Mouse (Mus musculus) limb, embryonic 11.5 days (tissue): ENCODE measurements around the gene Oxld1. TPM values are rescaled to one million over a fixed set of nuclear protein-coding genes. Genes with fewer than 3 reads are reported as not detected.
"Not testable (repeated sequence)": the region's sequence is repeated elsewhere in the genome, so short reads cannot be mapped to it uniquely, and the experiment has no call there.

Source experiments
- ATAC-seq: fragments of 200-750 bp; cut with Nextera tagmentation; 2 replicates; pipeline ENCODE4 v1.8.0; 2017; ENCODE audit warnings: low read depth; ENCODE audit not compliant: insufficient number of reproducible peaks, low FRiP score, low TSS enrichment
- DNase-seq: peaks from one replicate; pipeline ENCODE4 v3.0.0-alpha.2; 2015; ENCODE audit warnings: low spot score
- H3K27ac ChIP-seq: fragments of 300-500 bp; sonication (generic); replicated peaks from 2 replicates; pipeline ENCODE4 v1.5.1; 2014; ENCODE audit warnings: low read depth, mild to moderate bottlenecking, low read length
- H3K27me3 ChIP-seq: fragments of 300-500 bp; sonication (generic); 2 replicates; pipeline ENCODE4 v1.6.1; 2014; ENCODE audit warnings: mild to moderate bottlenecking, low read length, mixed read lengths; ENCODE audit not compliant: control insufficient read depth, insufficient read depth
- H3K36me3 ChIP-seq: fragments of 300-500 bp; sonication (generic); 2 replicates; pipeline ENCODE4 v1.6.1; 2014; ENCODE audit warnings: mild to moderate bottlenecking, low read length, moderate library complexity, mixed read lengths; ENCODE audit not compliant: control insufficient read depth, insufficient read depth
- H3K4me1 ChIP-seq: fragments of 300-500 bp; sonication (generic); 2 replicates; pipeline ENCODE4 v1.6.1; 2014; ENCODE audit warnings: low read length, mixed read lengths; ENCODE audit not compliant: control insufficient read depth, insufficient read depth
- H3K4me2 ChIP-seq: fragments of 300-500 bp; sonication (generic); 2 replicates; pipeline ENCODE4 v1.6.1; 2014; ENCODE audit warnings: low read depth, mild to moderate bottlenecking, moderate library complexity; ENCODE audit not compliant: severe bottlenecking
- H3K4me3 ChIP-seq: fragments of 300-500 bp; sonication (generic); 2 replicates; pipeline ENCODE4 v1.5.1; 2014; ENCODE audit warnings: low read depth, low read length
- H3K9ac ChIP-seq: fragments of 300-500 bp; sonication (generic); 2 replicates; pipeline ENCODE4 v1.6.1; 2014; ENCODE audit warnings: mild to moderate bottlenecking, low read length
- H3K9me3 ChIP-seq: fragments of 300-500 bp; sonication (generic); 2 replicates; pipeline ENCODE4 v1.6.1; 2016; ENCODE audit warnings: low read length; ENCODE audit not compliant: control insufficient read depth
- WGBS: fragments of 180-500 bp; shearing (Covaris S2); extraction: QIAGEN DNeasy Blood & Tissue Kit; methylation state at CpG from one replicate; pipeline ENCODE4 v1.1.7; 2014; 5-methylcytosine and 5-hydroxymethylcytosine counted together
- polyA plus RNA-seq: library from polyadenylated mRNA; unstranded; fragments of >200 nt; fragmentation: Nextera tagmentation; extraction: Ambion mirVana; gene quantifications from 2 replicates; pipeline ENCODE4 v1.2.1, GENCODE M21; 2014

Gene Oxld1
- polyA plus RNA-seq, 1 experiment from 2014 or later: 11.5 TPM

- Histone ChIP-seq H3K4me3 (no peak overlapping the region), H3K4me1 (no peaks in the 10 kb centered on the region), H3K27me3 (no peaks in the 10 kb centered on the region), H3K4me2 (no peak overlapping the region), H3K9me3 (no peaks in the 10 kb centered on the region), H3K27ac (no peak overlapping the region), H3K36me3 (peaks cover 16% of the 10 kb centered on the region), H3K9ac (no peak overlapping the region)
- no peak for ATAC-seq
- WGBS: 88% methylated on average over 3 of the region's 3 CpGs
- DNase-seq: no peak
Measured at GRCm38 (mm10) chr11:120426727-120427126, 31.1 kb downstream of the Oxld1 start.

DNA sequence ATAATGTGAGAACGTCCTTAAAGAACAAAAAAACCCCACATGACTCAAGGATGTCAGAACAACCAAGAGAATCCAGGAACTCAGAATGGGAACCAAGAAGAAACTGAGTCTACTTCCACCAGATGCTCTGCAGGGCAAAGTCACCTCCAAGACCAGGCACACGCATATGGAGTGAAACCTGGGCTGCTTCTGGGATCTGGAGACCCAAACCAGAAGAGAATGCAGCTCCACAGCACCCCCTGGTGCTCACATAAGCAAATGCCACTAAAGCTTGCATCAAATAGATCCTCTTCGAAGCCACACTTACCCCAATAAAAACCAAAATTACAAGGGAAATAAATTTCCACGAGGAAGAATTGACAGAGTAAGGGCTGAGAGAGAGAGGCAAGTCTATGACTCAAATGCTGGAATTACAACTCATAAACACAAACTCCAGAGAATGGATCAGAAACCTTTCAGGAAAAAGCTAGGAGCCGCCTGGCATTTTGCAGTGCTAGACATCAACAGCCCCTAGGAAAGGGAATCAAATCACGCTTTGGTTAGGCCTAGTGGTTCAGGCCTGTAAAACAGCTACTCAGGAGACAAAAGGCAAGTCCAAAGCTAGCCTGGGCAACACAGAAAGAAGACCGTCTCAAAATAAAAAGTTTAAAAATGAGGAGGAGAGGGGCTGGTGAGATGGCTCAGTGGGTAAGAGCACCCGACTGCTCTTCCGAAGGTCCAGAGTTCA lies 34.1 kb downstream of the Oxld1 start:
- Histone ChIP-seq H3K4me2 (no peak overlapping the region), H3K4me3 (no peak overlapping the region), H3K36me3 (peaks cover 21% of the 10 kb centered on the region), H3K9me3 (no peaks in the 10 kb centered on the region), H3K27me3 (no peaks in the 10 kb centered on the region), H3K27ac (no peak overlapping the region), H3K4me1 (no peaks in the 10 kb centered on the region), H3K9ac (no peak overlapping the region)
- ATAC-seq (no peak), DNase-seq (peak; percentile 85)
- WGBS: 66% methylated on average over 9 of the region's 9 CpGs

DNA sequence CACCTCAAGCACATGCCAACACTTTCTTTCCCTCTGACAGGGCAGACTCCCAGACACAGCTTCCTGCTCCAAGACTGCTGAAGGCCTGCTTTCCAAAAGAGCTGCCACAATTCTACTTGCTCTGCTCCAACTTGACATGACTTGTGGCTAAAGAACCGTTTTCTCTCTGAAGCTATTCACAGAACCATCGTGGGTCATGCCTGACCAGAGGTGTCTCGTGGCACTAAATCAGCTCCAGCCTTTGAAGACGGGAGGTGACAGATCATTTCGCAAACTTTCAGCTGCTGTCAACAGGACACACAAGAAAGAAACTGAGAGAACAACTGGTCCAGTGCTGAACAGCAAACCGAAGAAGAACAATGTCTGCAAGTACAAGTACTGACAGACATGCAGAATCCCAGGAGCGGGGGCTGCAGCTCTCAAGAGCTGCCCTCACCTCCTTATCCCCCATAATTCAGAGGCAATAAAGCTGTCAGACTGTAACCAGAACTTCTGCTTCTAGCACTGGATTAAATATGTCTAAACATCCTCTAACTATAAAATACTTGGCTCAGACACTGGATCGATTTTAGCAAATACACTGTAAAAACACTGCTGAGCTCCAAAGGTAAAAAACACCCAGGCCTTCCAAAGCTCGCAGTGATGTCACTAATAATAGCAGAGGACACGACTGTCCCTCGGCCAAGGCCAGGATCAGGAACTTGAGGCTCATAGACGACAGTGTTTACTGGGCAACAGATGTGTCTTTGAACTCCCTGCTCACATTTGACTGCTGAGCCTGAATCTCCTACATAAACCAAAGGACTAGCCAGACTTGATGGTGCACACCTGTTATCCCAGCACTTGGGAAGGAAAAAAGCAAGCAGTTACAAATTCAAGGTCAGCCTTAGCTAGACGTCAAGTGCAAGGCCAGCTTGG lies 35.0 kb downstream of the Oxld1 start:
- ATAC-seq: no peak
- no peaks in the 10 kb centered on the region for H3K27me3 ChIP-seq

GRCm38 (mm10) chr11:120418592-120418991 lies 39.3 kb downstream of the Oxld1 start:
- H3K4me2 ChIP-seq: no peak overlapping the region
- DNase-seq (no peak), ATAC-seq (no peak)
- H3K9ac ChIP-seq: no peak overlapping the region
- H3K4me3 ChIP-seq: no peak overlapping the region
- 82% methylated on average over 1 of the region's 1 CpGs for WGBS
- H3K9me3 ChIP-seq: no peaks in the 10 kb centered on the region
- H3K27ac ChIP-seq: no peak overlapping the region
- no peaks in the 10 kb centered on the region for H3K27me3 ChIP-seq
- no peaks in the 10 kb centered on the region for H3K4me1 ChIP-seq
- peaks cover 23% of the 10 kb centered on the region for H3K36me3 ChIP-seq

More for the DNA sequence above, 35.0 kb downstream of the Oxld1 start:
- Histone ChIP-seq H3K4me2 (0 out of 2 replicates have a peak overlapping the region, but pooled peaks have one; percentile 2), H3K27ac (no peak overlapping the region), H3K9ac (no peak overlapping the region), H3K4me1 (no peaks in the 10 kb centered on the region), H3K36me3 (peaks cover 25% of the 10 kb centered on the region), H3K4me3 (no peak overlapping the region), H3K9me3 (no peaks in the 10 kb centered on the region)
- DNase-seq: peak; percentile 24
- 52% methylated on average over 13 of the region's 13 CpGs for WGBS

- H3K27me3 ChIP-seq: no peaks in the 10 kb centered on the region
Measured at GRCm38 (mm10) chr11:120417852-120418251, 40.0 kb downstream of the Oxld1 start.

DNA sequence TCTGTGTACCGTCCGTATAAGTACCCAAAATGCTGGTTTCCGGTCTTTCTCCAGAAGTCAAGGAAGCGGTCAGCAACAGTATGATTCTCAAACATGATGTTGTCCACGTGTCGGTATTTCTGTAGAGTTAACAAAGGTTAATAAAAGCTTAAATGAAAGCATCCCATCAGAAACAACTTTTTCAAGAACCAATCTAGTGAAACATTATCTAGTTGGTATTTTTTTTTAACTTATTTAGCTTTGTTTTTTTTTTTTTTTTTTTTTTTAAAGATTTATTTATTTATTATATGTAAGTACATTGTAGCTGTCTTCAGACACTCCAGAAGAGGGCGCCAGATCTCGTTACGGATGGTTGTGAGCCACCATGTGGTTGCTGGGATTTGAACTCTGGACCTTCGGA lies 44.2 kb downstream of the Oxld1 start:
- not testable (repeated sequence) for H3K27ac ChIP-seq, DNase-seq, H3K4me2 ChIP-seq, H3K4me1 ChIP-seq, H3K4me3 ChIP-seq, H3K27me3 ChIP-seq, ATAC-seq, H3K9me3 ChIP-seq, H3K9ac ChIP-seq
- H3K36me3 ChIP-seq: peaks cover 46% of the 10 kb centered on the region
- WGBS: 92% methylated on average over 7 of the region's 10 CpGs

More at GRCm38 (mm10) chr11:120417852-120418251, 40.0 kb downstream of the Oxld1 start:
- no peak overlapping the region for H3K27ac ChIP-seq
- H3K9me3 ChIP-seq: no peaks in the 10 kb centered on the region
- no peak for DNase-seq
- whole genome bisulfite sequencing: 86% methylated on average over 7 of the region's 7 CpGs
- H3K4me1 ChIP-seq: no peaks in the 10 kb centered on the region
- no peak overlapping the region for H3K4me2 ChIP-seq
- no peak overlapping the region for H3K9ac ChIP-seq
- H3K4me3 ChIP-seq: no peak overlapping the region
- ATAC-seq: no peak
- peaks cover 29% of the 10 kb centered on the region for H3K36me3 ChIP-seq

Other genes starting within 250 kb of the Oxld1 start
- gene Bahcc1, start 225.1 kb downstream of the Oxld1 start, polyA plus RNA-seq: 24.9 and 27.6 TPM in 2 replicates
- 2,996 and 3,123 TPM in 2 replicates for gene Actg1, start 109.5 kb downstream of the Oxld1 start, polyA plus RNA-seq
- 0.21 and 0.47 TPM in 2 replicates for gene Fscn2, start 96.5 kb downstream of the Oxld1 start, polyA plus RNA-seq
- gene Faap100, start 79.3 kb downstream of the Oxld1 start, polyA plus RNA-seq: 30.4 and 33.1 TPM in 2 replicates
- gene Nploc4, start 20.4 kb downstream of the Oxld1 start, polyA plus RNA-seq: 47.1 and 51.1 TPM in 2 replicates
- gene Tspan10, start 15.4 kb downstream of the Oxld1 start, polyA plus RNA-seq: not detected in 2 replicates
- 0.19 TPM in 1 of 2 replicates, not detected in the other for gene Pde6g, start 4.6 kb downstream of the Oxld1 start, polyA plus RNA-seq
- gene Ccdc137, start within 50 bp of the Oxld1 start, polyA plus RNA-seq: 32.6 and 36.4 TPM in 2 replicates
- gene Arl16, start 9.5 kb upstream of the Oxld1 start, polyA plus RNA-seq: 56.6 and 58.3 TPM in 2 replicates
- 166 and 177 TPM in 2 replicates for gene Mrpl12, start 26.5 kb upstream of the Oxld1 start, polyA plus RNA-seq
- 57.8 and 58.5 TPM in 2 replicates for gene Slc25a10, start 33.8 kb upstream of the Oxld1 start, polyA plus RNA-seq
- gene Gcgr, start 72.6 kb upstream of the Oxld1 start, polyA plus RNA-seq: 0.71 and 1.8 TPM in 2 replicates
- 234 and 252 TPM in 2 replicates for gene Mcrip1, start 91.7 kb upstream of the Oxld1 start, polyA plus RNA-seq
- 0.47 and 0.85 TPM in 2 replicates for gene Ppp1r27, start 93.1 kb upstream of the Oxld1 start, polyA plus RNA-seq
- gene P4hb, start 115.2 kb upstream of the Oxld1 start, polyA plus RNA-seq: 640 and 656 TPM in 2 replicates
- gene Arhgdia, start 123.6 kb upstream of the Oxld1 start, polyA plus RNA-seq: 593 and 597 TPM in 2 replicates
- gene Alyref, start 140.3 kb upstream of the Oxld1 start, polyA plus RNA-seq: 810 and 850 TPM in 2 replicates
- 214 and 223 TPM in 2 replicates for gene Anapc11, start 140.4 kb upstream of the Oxld1 start, polyA plus RNA-seq
- gene Npb, start 150.4 kb upstream of the Oxld1 start, polyA plus RNA-seq: 1.4 TPM in 1 of 2 replicates, not detected in the other
- gene Pcyt2, start 159.9 kb upstream of the Oxld1 start, polyA plus RNA-seq: 105 and 111 TPM in 2 replicates
- gene Sirt7, start 167.2 kb upstream of the Oxld1 start, polyA plus RNA-seq: 24.6 TPM in 2 replicates
- gene Mafg, start 175.5 kb upstream of the Oxld1 start, polyA plus RNA-seq: 22.6 and 24.2 TPM in 2 replicates
- gene Pycr1, start 185.7 kb upstream of the Oxld1 start, polyA plus RNA-seq: 33.3 and 34.2 TPM in 2 replicates
- not detected in 2 replicates for gene Myadml2, start 190.1 kb upstream of the Oxld1 start, polyA plus RNA-seq
- gene Notum, start 203.1 kb upstream of the Oxld1 start, polyA plus RNA-seq: 6.6 and 7.5 TPM in 2 replicates
- 122 and 128 TPM in 2 replicates for gene Aspscr1, start 214.9 kb upstream of the Oxld1 start, polyA plus RNA-seq